Mouse (Mus musculus): ENCODE measurements at regions not wholly inside any gene's neighbourhood (a gene's known extent, or its start where the extent isn't known, plus 50 kb on each side); places are given as distances from the start of the nearest gene placed in this dataset.

DNA sequence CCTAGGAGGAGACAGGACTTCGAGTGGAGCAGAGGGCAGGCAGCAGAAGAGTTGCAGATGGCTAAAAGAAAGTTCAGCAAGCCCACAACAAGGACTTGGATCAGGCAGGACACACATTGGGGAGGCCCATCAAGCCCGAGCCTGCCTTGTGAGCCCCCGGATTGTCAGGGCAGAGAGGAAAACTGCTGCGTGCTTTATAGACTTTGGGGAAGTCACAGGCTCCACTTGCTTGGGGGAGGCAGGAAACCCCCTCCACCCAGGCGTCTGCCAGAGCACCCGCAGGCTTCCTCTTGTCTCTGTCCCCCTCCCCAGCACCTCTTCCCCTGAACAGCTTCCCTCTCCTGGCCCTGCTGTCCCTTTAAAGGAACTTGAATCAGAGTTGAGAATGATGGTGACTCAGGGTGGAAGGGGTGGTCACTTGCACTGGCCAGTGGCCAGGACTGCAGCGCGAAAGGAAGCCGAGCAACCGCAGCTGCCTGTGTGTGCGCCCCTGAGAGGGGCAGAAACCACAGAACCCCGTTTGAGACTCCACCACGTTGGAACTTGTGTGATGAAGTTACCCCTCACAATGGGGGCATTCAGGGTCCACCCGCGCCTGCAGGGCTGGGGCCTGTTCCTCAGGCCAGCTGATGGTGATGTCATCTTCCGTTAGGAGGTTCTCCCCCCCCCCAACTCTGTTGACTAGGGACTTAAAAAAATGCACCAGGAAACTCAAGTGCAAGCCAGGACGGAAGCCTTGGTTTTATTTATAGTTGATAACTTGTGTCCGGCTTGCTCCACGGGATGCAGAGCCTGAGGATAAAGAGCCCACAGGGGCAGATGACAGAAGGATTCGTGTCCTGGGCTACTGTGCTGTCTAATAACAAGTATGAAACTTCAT is 96.4 kb downstream of the 1810010D01Rik start:
- Histone ChIP-seq H3K27me3 (ENCODE audit: control insufficient read depth, insufficient read depth, low read length) (no peaks in the 10 kb centered on the region), H3K36me3 (ENCODE audit: control insufficient read depth, insufficient read depth, low read length) (no peaks in the 10 kb centered on the region), H3K4me1 (ENCODE audit: control insufficient read depth, insufficient read depth, insufficient read length) (peaks cover 30% of the 10 kb centered on the region), H3K4me3 (ENCODE audit: extremely low read depth, insufficient read depth, insufficient read length) (peak overlapping the region; percentile 50), H3K27ac (ENCODE audit: insufficient read depth, low read length) (peak overlapping the region; percentile 82)
- TF ChIP-seq POLR2A (IDR thresholded peaks at IDR 0.05; ENCODE audit: low read depth, low read length) (no peak), CTCF (IDR thresholded peaks at IDR 0.05; ENCODE audit: extremely low read depth, insufficient read depth, insufficient read length, insufficient replicate concordance) (no peak)
- 3% methylated on average over 20 of the region's 20 CpGs for WGBS
- peak in 1 of 2 experiments; percentile 68 for DNase-seq (ENCODE audit: low read depth in 1 of 2, low spot score in 2 of 2)

DNA sequence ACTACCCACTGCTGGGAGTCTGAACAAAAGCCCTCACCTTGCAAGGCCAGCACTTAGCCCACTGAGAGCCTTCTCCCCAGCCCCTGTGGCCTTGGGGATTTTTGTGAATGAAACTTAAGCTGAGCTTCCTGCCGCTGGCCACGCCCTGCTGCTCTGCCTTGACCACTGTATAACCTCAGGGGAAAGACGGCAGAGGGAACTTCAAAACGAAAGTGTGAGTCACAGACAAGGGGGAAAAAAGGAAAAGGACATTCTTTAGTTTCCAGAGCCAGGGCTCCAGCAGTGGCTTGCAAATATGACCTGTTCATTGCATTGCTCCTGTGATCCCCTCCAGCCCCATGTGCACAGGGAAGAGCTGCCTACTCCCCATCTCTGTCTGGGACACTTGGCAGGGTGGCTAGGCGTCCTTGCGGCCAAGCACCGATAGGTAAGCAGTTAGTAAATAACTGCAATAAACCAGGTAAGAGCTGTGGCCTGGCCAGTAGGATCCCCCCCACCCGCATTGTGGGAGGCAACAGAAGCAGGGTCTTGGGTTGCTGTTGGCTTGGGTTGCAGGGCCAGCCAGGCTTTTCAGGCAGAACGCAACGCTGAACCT is 97.2 kb downstream of the 1810010D01Rik start:
- 3% methylated on average over 10 of the region's 10 CpGs for WGBS
- Histone ChIP-seq H3K4me3 (ENCODE audit: extremely low read depth, insufficient read depth, insufficient read length) (peak overlapping the region; percentile 50), H3K27me3 (ENCODE audit: control insufficient read depth, insufficient read depth, low read length) (no peaks in the 10 kb centered on the region), H3K4me1 (ENCODE audit: control insufficient read depth, insufficient read depth, insufficient read length) (peaks cover 30% of the 10 kb centered on the region), H3K27ac (ENCODE audit: insufficient read depth, low read length) (peak overlapping the region; percentile 82), H3K36me3 (ENCODE audit: control insufficient read depth, insufficient read depth, low read length) (no peaks in the 10 kb centered on the region)
- TF ChIP-seq POLR2A (IDR thresholded peaks at IDR 0.05; ENCODE audit: low read depth, low read length) (no peak), CTCF (IDR thresholded peaks at IDR 0.05; ENCODE audit: extremely low read depth, insufficient read depth, insufficient read length, insufficient replicate concordance) (no peak)
- DNase-seq (ENCODE audit: low read depth in 1 of 2, low spot score in 2 of 2), result peak in 1 of 2 experiments; percentile 64

DNA sequence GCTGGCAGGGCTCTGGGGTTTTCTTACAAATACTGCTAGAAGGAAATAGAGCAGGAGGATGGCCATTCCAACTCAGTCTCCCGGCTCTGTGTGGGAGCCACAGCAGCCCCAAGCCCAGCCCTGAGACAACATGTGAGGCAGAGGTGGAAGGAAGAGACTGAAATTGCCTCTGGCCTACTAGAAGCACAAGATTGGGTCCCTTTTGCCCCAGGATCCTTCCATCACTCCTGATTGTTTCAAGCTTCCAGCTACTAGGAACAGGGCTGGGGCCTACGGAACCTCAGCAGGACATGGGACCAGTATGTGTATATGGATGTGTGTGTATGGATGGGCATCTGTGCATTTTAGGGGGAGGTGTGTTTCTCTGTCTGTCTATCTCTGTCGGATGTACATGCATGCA is 97.9 kb downstream of the 1810010D01Rik start:
- no peaks in the 10 kb centered on the region for H3K36me3 ChIP-seq (ENCODE audit: control insufficient read depth, insufficient read depth, low read length)
- H3K27ac ChIP-seq (ENCODE audit: insufficient read depth, low read length), result no peak overlapping the region
- WGBS, result 84% methylated on average over 3 of the region's 3 CpGs
- DNase-seq (ENCODE audit: low read depth in 1 of 2, low spot score in 2 of 2), result no peak
- H3K4me1 ChIP-seq (ENCODE audit: control insufficient read depth, insufficient read depth, insufficient read length), result peaks cover 30% of the 10 kb centered on the region
- no peaks in the 10 kb centered on the region for H3K27me3 ChIP-seq (ENCODE audit: control insufficient read depth, insufficient read depth, low read length)
- no peak overlapping the region for H3K4me3 ChIP-seq (ENCODE audit: extremely low read depth, insufficient read depth, insufficient read length)
- TF ChIP-seq CTCF (IDR thresholded peaks at IDR 0.05; ENCODE audit: extremely low read depth, insufficient read depth, insufficient read length, insufficient replicate concordance), result no peak
- TF ChIP-seq POLR2A (IDR thresholded peaks at IDR 0.05; ENCODE audit: low read depth, low read length), result no peak

DNA sequence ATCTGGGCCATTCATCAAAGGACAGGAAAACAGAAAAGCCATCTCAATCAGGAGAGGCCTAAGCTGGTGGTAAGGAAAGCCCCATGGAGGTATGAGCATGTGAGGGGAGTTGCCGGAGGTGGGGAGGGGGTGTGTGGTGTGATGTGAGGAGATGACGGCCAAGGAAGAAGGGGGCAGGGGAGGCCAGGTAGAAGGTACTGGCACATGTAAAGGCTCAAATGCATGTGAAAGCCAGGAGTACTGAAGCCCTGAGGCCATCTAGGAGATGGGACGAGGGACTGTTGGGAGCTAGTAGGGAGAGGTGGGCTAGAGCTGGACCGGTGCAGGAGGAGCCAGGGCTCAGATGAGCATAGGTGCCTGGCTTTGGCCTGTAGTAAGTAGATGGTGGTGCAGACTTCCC is 98.4 kb downstream of the 1810010D01Rik start:
- Histone ChIP-seq H3K4me3 (ENCODE audit: extremely low read depth, insufficient read depth, insufficient read length) (no peak overlapping the region), H3K4me1 (ENCODE audit: control insufficient read depth, insufficient read depth, insufficient read length) (peaks cover 30% of the 10 kb centered on the region), H3K27me3 (ENCODE audit: control insufficient read depth, insufficient read depth, low read length) (no peaks in the 10 kb centered on the region), H3K27ac (ENCODE audit: insufficient read depth, low read length) (no peak overlapping the region), H3K36me3 (ENCODE audit: control insufficient read depth, insufficient read depth, low read length) (no peaks in the 10 kb centered on the region)
- TF ChIP-seq CTCF (IDR thresholded peaks at IDR 0.05; ENCODE audit: extremely low read depth, insufficient read depth, insufficient read length, insufficient replicate concordance) (no peak), POLR2A (IDR thresholded peaks at IDR 0.05; ENCODE audit: low read depth, low read length) (no peak)
- DNase-seq (ENCODE audit: low read depth in 1 of 2, low spot score in 2 of 2), result no peak
- WGBS, result 90% methylated on average over 4 of the region's 4 CpGs

DNA sequence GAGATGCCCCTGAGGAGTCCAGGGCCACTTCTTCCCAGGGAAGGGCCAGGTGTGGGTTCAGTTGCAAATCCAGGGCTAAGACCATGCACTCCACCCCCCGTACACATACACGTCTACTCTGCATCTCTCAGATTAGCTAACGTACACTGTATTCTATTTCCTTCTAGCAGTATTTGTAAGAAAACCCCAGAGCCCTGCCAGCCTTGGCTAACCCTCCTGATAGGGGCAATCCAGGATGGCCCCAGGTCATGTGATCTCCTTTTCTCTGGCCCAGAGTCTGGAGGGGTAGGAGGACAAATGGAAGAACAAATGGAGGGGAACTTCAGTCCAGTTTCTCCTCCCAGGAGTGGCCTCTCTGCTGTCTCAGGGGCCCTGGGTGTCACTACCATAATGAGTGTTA is 98.9 kb downstream of the 1810010D01Rik start:
- H3K27me3 ChIP-seq (ENCODE audit: control insufficient read depth, insufficient read depth, low read length), result no peaks in the 10 kb centered on the region
- H3K4me1 ChIP-seq (ENCODE audit: control insufficient read depth, insufficient read depth, insufficient read length), result peaks cover 30% of the 10 kb centered on the region
- no peaks in the 10 kb centered on the region for H3K36me3 ChIP-seq (ENCODE audit: control insufficient read depth, insufficient read depth, low read length)
- H3K27ac ChIP-seq (ENCODE audit: insufficient read depth, low read length), result no peak overlapping the region
- 83% methylated on average over 3 of the region's 3 CpGs for WGBS
- no peak overlapping the region for H3K4me3 ChIP-seq (ENCODE audit: extremely low read depth, insufficient read depth, insufficient read length)
- no peak for DNase-seq (ENCODE audit: low read depth in 1 of 2, low spot score in 2 of 2)
- TF ChIP-seq POLR2A (IDR thresholded peaks at IDR 0.05; ENCODE audit: low read depth, low read length) (no peak), CTCF (IDR thresholded peaks at IDR 0.05; ENCODE audit: extremely low read depth, insufficient read depth, insufficient read length, insufficient replicate concordance) (no peak)

DNA sequence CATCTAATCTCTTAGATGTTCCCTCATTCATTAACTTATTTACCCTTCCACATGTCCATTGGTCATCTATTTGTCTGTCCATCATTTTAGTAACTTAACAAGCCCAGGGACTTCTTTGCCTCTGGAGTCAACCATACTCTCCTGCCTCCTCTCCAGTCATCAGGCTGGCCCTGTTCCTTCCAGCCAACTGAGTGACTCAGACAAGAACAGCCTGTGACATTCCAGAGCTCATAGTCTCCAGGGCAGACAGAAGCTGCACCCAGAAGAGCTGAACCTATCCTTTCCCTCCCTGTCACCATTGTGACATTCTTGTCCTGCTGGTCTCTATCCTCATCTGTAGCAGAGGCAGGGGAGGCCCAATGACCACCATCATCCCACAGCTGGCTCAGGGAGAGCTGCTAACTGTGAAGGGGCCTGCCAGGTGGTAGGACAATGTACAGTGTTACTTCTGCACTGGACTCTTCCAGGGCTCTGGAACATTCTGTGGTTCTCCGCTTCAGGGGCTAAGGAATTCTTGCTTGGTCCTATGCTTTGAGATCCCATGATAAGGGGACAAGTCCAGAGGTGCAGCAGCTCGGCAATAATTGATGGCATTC is 100.2 kb downstream of the 1810010D01Rik start:
- 92% methylated on average over 2 of the region's 2 CpGs for WGBS
- peaks cover 26% of the 10 kb centered on the region for H3K4me1 ChIP-seq (ENCODE audit: control insufficient read depth, insufficient read depth, insufficient read length)
- no peak overlapping the region for H3K4me3 ChIP-seq (ENCODE audit: extremely low read depth, insufficient read depth, insufficient read length)
- DNase-seq (ENCODE audit: low read depth in 1 of 2, low spot score in 2 of 2), result no peak
- H3K27me3 ChIP-seq (ENCODE audit: control insufficient read depth, insufficient read depth, low read length), result no peaks in the 10 kb centered on the region
- H3K36me3 ChIP-seq (ENCODE audit: control insufficient read depth, insufficient read depth, low read length), result no peaks in the 10 kb centered on the region
- no peak for TF ChIP-seq POLR2A (IDR thresholded peaks at IDR 0.05; ENCODE audit: low read depth, low read length)
- TF ChIP-seq CTCF (IDR thresholded peaks at IDR 0.05; ENCODE audit: extremely low read depth, insufficient read depth, insufficient read length, insufficient replicate concordance), result no peak
- no peak overlapping the region for H3K27ac ChIP-seq (ENCODE audit: insufficient read depth, low read length)
